Mouse (Mus musculus): Measurements from ENCODE around the gene Olfr885.

DNA sequence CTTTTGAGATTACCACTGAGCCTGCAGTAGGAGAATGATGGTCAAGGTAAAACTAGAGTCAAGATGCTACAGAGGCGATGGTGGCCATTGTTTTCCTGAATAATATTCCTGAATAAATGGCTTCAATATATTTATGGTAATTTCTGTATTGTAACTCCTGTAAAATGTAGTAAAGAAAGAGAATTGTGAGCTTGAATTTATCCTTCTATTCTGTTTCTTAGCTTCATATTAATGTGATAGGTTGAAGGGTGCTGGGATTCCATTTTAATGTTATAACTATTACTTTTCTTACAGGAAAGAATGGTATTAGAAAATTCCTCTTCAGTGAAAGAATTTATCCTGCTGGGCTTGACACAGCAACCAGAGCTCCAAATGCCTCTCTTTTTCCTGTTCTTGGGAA lies 35.6 kb upstream of the Olfr885 start, which contains the start of gene Olfr883:
- no peak for TF ChIP-seq GATA1 (IDR thresholded peaks at IDR 0.05; ENCODE audit: borderline replicate concordance, low read length)
- no peak for TF ChIP-seq FLI1 (IDR thresholded peaks at IDR 0.05; ENCODE audit: low read length)
